Mouse (Mus musculus) bone marrow, adult 2 months (tissue): Measurements from ENCODE around the gene Prc1.
"Not testable (repeated sequence)": the region's sequence is repeated elsewhere in the genome, so short reads cannot be mapped to it uniquely, and the experiment has no call there.

ENCODE experiments used
- CTCF ChIP-seq: fragments of 200-500 bp; IDR thresholded peaks from 2 replicates; pipeline ENCODE4 v1.5.1; 2011; ENCODE audit warnings: low read length, control low read depth; ENCODE audit not compliant: control insufficient read depth, insufficient read depth
- POLR2A ChIP-seq: fragments of 200-500 bp; IDR thresholded peaks from 2 replicates; pipeline ENCODE4 v1.6.1; 2011; ENCODE audit warnings: low read depth, mild to moderate bottlenecking, control low read depth, low read length, borderline replicate concordance; ENCODE audit not compliant: control insufficient read depth

GRCm38 (mm10) chr7:80324816-80325119 lies 30.5 kb downstream of the Prc1 start:
- TF ChIP-seq POLR2A, CTCF: not testable (repeated sequence)
